Mouse (Mus musculus) erythroblast, embryonic 14.5 days (primary cell): Measurements from ENCODE around the gene Xylt1.

Source experiments
- GATA1 ChIP-seq: IDR thresholded peaks from 2 replicates; pipeline ENCODE4 v1.6.1; 2012; ENCODE audit warnings: low read length, inconsistent platforms, mixed read lengths
- TAL1 ChIP-seq: IDR thresholded peaks from 3 replicates; pipeline ENCODE4 v1.6.1; 2012; ENCODE audit warnings: low read length, inconsistent platforms, mixed read lengths

DNA sequence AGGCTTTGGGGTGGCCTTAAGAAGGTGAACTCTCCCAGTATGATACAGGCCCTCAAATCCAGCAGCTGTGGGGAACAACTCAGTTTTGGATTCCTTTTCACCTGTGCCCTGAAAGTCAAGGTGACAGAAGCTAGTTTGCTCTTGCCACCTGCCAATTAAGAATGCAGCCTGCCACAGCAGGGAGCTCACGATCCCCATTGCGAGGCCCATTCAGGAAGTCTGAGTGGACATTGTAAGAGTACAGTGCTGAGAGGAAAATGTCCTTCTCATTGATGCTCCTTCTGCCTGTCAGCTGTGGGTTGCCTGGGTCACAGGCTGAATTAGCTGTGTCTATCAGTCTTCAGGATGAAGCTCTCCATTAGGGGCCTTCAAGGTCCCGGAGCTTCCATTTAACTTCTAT lies 49.1 kb downstream of the Xylt1 start:
- TF ChIP-seq GATA1, result no peak
- TF ChIP-seq TAL1, result no peak
